Mouse (Mus musculus) kidney, adult 18-20 months (tissue): ENCODE measurements around the gene Rere.

Experiments used
- DNase-seq: peaks from one replicate; pipeline ENCODE4 v3.0.0; 2021

The Rere gene

DNA sequence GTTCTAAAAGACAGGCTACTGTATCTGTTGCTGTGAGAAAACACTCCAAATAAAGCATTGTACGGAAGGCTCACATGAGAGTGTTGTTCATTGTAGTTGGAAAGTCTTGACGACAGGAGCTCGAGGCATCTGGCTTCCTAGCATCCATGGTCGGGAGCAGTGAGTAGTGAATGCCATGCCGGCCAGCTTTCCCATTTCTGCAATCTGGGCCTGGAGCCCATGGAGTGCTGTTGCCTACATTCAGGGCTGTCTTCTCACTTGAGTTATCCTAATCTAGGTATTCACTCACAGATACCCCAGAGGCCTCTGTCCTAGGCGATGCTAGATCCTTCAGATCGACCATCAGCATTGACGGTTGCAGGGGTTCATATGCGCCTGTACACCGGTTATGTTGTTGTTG is 160.5 kb downstream of the Rere start:
- no peak for DNase-seq

DNA sequence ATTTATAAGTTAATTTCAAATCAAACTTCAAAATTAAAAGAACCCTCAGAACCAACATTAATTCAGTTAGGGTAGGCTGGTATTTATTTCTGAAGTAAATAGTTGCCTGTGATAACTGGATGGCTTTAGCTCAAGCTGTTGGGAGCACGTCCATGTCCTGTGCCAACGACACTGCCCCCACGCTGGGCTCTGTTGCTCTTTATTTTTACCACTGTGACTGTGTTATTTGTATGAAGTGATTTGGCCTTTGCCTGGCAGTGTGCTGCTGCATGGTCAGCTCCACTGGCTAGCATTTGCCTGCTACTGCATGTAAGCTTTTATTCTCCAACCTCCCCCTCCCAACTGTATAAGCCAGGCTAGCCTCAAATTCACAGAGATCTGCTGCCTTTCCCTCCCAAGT is 162.6 kb downstream of the Rere start:
- no peak for DNase-seq

DNA sequence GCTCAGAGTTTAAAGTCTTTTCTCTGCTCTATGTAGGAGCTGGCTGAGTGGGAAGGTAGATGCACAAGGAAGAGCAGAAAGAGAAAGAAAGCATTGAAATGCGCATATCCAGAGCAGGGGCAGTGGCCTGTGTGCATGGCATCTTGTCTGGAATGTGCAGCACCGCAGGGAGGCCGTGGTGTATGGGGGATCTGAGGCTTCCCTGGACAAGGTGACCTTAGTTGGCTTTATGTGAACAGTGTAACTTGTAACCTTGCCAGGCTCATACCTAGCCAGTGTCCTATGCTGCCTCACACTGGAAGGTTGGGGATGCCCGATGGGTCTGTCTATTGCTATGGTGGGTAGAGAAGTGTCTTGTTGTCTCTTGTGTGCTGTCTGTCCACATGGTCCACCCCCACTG is 165.2 kb downstream of the Rere start:
- DNase-seq, result peak; percentile 47

DNA sequence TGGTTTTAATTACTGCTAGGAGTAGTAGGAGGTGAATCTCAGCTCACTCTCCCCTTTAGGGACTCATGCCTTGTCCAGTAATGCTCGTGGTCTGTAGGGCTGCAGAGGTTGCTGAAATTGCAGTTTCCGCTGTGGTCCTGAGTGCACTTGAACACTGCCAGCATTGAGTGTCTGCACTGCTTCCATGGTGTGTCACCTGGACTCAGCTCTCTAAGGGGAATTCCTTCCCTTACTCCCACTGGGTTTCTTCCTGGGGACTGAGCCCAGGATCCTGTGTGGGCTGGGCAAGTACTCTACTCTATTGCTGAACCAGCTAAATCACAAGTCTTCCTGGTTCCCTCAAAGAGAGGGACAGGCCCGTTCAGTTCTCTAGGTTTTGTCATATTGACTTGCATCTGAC is 166.1 kb downstream of the Rere start:
- DNase-seq, result no peak

DNA sequence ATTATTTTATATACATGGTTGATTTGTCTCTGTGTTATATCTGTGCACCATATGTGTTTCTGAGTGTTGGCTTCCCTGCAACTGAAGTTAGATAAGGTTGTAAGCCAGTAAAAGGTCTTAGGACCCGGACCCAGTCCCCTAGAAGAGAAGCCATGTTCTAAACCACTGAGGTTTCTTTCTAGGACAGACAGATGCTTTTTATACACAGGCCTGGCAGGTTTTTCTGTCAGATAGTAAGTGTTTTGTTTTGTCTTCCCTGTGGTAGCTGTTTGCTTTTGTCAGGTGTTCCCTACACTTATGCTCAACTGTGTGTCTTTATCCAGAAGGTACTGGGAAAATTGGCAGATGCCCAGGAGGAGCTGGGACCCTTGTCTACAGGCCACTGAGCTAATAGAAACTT is 167.0 kb downstream of the Rere start:
- no peak for DNase-seq

DNA sequence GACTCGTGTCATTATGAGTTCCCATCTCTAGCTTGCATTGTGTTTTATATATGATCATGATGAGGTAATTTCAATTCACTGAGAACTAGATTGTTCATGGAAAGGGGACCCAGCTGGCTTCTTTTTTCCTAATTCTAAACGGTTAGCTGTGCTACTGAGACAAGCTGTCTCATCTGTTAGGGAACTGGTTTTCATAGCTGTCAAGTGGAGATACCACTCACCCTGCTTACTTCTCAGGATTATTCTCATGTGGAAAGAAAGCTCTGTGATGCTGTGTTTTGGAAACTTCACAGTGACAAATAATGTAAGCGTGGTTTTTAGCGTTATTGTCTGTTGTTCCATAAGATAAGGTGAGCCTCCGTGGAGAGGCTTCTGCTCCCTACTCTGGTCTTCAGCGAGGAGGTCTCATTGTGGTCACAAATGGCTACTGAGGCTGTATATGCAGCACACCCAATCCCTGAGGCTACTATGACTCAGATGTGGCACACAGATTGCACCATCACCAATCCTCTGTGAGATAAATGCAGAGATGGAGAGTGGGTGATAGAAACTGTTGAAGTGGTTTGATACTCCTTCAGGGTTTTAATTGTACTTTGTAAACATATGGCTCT is 168.7 kb downstream of the Rere start:
- no peak for DNase-seq

DNA sequence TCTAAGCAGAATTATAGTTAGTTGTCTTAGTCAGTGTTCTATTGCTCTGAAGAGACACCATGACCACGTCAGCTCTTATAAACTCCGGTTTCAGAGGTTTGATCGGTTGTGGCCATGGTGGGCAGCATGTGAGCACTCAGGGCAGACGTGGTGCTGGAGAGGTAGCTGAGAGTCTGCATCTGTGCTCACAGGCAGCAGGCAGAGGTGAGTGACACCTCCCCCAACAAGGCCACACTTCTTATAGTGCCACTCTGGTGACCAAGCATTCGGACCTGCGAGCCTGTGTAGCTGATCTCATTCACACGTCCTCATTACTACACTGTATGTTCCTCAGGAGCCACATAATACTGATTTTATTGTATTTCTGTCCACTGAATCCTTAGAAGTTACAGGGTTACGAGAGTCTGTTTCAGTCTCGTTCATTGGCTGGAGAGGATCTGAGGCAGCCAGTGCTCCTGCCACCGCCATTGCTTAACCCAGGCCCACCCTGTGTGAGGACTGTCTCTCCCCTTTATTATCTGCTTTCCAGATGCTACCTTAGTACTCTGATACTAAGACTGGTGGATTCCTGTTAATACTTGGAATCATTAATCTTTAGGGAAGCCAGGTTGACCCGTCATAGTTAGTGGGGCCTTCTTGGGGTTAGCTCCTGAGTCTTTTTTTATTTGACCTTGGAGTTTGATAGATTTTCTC is 170.9 kb downstream of the Rere start:
- DNase-seq, result no peak

DNA sequence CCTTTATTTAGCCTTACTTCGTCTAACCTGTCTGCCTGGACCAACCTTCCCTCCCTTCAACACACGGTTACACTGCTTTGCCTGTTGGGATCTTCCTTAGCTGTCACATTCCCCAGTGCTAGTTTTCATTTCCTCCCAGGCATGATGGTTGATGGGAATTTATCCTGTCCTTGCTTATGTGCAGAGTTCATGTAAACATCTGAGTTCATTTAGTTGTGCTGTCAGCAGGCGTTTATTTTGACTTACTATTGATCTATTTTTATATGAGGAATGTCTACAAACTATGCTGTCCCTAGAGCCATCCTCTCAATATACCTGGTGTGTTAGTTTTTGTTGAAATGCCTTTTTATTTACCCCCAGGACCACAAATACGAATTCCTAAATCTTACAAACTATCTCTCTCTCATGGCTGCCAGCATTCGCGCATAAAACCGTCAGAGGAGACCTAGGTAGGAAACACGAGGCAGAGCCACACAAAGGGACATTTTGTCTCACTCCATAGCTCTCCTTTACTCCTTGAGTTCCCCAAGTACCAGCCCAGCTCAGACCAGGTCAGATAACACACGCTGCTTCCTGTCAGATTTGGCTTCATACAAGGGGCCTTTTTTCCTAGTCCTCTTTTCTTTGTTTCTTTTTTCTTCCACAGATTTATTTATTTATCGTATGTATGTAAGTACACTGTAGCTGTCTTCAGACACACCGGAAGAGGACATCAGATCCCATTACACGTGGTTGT is 173.3 kb downstream of the Rere start:
- no peak for DNase-seq

DNA sequence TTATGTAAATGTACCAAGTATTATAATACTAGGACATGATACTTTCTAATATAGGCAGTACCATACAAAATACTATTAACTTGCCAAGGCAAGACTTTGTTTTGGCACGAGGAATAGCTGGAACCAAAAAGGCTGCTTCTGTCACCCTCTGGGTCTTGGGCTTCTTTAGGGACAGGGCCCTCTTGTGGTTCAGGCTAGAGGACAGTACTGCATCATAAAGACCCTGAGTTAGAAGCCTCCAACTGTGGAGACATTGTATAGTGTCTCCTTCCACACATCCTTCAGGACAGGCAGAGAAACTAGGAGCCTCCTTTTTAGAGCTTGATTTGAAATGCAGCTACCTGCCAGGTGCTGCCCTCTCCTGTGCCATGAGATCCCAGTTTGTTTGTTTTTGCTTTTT is 174.3 kb downstream of the Rere start:
- no peak for DNase-seq

DNA sequence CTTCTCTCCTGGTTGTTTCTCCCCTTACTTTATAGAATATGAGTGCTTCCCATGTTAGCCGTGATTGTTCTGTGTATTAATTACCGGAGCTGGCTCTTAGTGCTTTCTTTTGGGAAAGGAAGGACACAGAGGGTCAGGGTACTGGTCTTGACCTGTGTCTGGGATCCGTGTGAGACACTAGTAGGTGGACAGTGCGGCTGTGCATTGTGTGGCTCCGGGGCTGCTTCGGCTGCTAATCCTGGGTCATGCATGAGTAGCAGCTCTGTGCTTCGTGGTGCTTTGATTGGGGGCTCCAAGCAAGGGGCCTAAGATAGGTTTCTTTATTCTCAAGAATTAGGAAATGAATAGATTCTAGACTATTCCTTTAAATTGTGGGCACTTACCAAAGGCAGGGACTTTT is 175.0 kb downstream of the Rere start:
- no peak for DNase-seq

DNA sequence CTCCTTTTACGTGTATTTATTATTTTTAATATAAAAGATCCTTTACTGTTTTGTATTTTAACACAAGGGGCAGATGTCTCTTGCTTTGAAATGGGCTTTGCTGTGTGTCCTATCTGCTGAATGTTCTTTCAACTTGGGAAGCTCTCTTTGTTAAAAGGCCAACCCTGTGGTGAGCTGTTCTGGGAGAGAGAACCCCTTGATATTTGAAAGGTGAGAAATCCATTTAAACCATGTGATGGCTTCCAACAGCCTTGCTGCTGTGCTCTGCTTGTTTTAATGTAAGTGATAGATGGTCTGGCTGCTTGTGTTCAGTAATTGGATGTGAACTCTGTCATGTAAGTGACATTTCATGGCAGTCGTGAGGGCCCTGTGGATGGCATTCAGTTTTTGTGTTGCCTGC is 175.4 kb downstream of the Rere start:
- no peak for DNase-seq

DNA sequence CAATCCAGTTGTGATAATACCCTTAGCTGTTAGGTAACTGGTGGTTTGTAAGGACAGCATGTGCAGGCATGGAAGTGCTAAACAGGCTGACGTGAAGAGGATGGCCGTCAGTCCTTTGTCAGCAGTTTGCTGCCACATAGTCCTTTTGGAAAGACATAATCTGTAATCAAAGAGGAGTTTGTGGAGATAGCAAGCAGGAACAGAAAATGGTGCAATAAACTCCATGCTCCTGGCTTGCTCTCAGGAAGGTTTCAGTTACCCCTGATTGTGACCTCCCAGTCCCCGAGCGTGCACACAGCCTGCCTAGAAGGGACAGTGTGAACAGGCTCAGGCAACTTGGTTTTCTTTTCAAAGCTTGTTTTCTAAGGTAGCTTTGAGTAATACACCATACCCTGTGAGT is 175.9 kb downstream of the Rere start:
- no peak for DNase-seq

DNA sequence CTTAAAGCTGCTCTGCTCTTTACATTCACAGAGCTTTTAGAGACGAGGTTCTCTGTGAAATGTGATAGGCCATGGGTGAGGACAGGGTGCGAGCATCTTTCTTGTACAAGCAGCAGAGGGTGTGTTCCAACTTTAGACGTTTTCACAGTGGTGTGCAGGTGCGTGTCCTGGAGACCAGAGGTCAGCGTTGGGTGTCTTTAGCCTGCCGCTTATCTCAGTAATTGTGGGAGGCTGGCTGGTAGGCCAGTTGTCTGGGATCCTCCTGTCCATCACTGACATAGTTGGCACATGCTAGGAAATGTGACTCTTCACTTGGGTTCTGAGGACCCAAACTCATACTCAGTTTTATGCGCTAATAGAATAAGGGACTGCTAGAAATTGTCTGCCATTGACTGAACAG is 176.3 kb downstream of the Rere start:
- no peak for DNase-seq

DNA sequence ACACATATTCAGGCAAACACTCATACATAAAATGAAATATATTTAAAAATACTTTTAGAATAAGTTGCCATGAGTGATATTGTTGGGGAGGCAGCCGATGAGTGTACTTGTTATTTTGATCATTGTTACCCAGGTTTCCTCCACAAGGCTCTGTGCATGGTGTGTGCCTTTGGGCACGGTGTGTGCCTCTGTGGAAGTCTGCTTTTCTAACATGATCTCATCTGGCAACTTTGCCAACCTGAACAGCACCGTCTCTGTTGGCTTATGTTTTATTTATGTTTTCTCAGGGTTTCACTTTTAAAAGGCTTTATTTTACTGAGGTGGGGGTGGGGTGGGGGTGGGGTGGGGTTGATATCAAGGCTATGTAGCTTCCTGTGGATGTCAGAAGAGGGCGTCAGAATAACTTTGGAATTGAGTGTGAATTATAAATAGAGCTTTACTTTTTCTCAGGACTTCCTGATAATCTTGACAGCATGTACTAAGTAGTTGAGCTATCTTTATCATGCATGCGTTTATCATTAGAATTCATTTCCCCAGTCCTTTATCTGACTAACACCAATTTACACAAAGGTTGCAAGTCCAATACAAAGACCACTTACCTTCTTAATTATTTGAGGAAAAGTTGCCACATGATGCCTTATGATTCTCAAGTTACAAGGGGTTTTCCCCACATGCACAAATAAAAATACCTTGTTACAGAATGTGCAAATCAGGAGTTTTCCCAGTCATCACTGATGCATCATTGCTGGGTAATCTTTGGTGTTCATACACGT is 177.8 kb downstream of the Rere start:
- no peak for DNase-seq

DNA sequence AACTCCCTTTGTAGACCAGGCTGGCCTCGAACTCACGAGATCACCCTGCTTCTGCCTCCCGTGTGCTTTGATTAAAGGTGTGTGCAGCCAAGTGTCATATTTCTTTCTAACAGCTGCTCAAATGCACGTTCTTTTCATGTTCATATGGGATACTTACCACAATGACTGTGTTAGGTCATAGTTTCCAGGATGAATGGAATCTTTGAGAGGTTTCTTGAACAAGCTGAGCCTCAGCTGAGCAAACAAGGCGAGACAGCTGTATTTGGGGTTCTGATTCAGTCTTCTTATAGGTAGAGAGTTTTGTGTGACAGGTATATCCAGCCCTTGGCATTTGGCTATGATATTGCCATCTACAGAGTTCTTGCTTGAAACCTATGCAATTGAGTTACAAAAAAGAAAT is 179.0 kb downstream of the Rere start:
- DNase-seq, result no peak

DNA sequence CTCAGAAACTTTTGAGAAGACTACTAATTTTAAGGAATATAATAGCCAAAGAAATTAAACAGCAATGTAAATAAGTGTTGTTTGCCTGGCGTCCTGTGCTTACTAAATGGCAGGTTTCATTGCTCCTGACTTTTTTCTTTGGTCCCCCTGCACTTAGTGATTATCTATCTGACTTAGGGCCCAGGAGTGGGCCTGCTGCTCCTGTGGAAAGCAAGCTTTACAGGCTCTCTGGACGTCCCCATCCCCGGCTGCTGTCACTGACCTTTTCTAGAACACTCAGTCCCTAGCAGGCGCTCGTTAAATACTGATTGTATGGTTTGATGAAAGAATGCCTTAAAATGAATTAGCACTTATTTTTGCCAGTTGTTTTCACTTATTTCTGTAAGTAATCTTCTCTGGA is 179.6 kb downstream of the Rere start:
- DNase-seq, result no peak

DNA sequence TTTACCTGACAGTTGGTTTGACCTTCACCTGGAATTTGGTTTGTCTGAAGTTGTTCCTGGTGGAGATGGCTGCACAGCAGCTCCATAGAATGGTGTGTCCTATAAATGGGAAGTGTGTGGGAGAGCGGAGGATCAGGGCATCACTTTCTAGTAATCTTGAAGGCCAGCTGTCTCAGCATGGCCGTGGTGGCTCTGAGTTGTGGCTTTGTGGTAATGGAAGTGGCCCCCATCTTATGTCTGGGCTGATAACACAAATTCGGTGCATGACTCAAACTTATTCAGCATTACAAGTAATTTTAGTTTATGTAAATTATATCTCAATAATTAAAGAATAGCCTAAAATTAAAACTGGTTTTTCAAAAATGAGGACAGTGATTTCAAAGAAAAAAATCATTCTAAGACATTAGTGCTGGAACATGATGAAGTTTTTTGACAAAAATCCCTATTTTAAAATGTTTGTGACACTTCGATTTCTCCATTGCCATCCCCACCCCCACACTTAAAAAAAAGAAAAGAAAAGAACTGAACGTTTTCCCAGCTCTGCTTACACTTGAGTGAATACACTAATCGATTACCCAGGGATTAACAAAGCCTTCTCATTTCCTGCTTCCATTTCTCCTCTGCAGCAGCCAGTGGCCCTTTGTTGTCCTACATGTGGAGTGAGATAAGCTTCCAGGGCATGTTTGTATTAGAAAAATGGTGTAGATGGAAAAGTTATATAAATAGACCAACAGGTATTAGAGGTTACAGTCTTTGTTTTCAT is 180.2 kb downstream of the Rere start:
- no peak for DNase-seq

DNA sequence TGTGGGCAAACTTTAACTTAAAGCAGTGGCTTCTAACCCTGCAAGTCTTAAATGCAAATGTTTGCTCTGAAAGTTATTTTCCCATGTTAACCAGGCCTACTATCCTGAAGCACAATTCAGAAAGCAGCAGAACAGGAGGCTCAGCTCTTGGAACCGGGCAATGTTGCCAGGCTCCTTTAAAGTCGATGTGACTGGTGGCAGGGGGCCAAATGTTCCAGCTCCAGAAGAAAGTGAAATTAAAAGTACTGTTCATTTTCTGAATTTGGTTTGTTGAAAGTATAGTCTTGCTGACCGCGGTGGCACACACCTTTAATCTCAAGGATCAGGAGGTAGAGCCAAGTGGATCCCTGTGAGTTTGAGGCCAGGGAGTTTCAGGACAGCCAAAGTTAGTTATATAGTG is 180.9 kb downstream of the Rere start:
- peak; percentile 78 for DNase-seq

DNA sequence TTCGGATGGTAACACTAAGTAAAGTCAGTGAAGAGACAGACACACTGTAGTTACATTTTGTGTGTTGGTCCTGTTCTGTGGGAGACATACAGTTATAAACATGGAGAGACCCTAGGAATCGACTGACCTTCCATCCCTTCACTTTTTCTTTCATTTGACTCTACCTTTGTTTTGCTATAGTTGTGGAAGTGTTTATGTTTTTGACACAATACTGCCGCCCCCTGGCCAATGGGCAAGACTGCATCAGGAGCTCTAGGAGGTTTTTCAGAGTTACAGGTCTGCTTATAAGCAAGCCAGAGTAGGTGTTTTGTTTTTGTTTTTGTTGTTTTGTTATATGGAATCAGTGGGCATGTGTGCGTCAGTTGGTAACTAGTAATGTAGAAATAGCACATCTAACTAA is 184.3 kb downstream of the Rere start:
- peak; percentile 66 for DNase-seq

DNA sequence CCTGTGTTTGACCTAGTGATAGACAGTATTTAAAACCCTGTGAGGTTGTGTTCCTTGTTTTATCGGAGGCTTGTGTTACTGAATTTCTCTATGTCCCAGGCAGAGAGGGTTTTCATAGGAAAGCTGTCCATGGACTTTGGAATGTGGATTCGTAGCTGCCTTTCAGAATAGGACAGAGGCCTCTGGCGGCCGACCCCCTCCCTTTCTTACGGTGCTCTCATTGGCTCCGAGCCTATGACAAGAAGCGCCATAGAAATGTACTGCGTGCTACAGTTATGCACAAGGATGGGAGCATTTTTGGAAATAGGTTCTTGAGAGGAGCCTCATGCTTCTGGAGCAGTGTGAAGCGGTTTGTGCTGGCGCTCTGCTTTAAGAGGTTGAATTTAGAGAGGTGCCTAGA is 187.8 kb downstream of the Rere start:
- no peak for DNase-seq

DNA sequence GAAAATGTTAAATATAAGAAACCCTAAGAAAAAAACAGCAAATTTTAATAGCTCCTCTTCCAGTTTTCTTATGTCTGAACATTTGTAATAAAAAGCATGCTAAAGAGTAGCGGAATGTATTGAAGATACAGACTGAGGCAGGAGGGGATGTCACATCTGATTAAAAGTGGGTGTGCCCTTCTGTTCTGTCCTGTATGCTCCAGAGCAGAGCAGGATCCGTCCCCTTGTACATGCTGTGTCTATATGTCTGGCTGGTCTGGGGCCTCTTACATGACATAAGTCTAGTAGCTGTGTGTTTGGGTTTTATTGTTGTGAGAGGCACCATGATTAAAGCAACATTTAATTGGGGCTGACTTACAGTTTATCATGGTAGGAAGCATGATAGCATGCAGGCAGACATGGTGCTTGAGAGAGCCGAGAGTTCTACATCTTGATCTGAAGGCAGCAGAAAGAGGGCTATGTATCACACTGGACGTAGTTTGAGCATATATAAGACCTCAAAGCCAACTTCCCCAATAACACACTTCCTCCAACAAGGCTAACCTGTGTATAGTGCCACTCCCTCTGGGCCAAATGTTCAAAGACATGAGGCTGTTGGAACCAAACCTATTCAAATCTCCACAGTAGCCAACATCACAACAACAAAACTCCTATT is 189.4 kb downstream of the Rere start:
- no peak for DNase-seq

DNA sequence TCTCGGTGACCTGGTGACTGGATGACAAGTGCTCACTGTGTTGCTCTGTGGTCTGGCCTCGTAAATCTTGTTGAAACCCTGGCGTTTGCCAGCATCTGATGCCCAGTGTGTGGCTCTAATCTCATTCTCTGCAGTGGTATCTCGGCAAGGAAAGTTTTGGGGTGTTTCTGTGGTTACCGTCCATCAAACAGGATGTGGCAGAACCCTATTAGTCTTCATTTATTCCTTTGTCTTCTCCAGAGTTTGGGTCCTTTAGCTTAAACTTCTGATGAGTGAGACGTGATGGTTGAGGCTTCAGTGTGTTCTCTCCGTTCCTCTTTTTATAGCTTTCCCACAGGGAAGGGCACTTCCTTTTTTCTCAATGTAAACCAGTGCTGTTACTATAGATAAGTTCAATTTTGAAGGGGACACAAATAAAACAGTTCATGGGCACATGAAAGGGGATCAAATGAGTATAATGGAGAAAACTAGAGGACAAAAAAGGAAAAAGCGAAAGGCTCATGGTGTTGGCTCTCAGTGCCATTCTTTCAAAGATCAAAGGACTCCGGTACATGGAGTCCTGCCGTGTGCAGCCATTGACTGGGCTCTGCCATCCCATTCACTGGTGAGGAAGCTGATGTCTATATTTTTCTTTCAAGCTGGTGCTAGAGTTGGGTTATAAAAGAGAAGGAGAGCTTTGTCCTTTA is 191.4 kb downstream of the Rere start:
- no peak for DNase-seq
